Mouse (Mus musculus) embryonic facial prominence, embryonic 10.5 days (tissue): ENCODE results near the gene Col3a1. TPM values are rescaled to one million over a fixed set of nuclear protein-coding genes. Genes with fewer than 3 reads are reported as not detected.

Source experiments
- microRNA-seq: library from miRNA; unstranded; fragments of <30 nt; microRNA quantifications from one replicate; pipeline ENCODE4, GENCODE M21; 2017
- polyA plus RNA-seq: library from polyadenylated mRNA; unstranded; fragments of >200 nt; fragmentation: Nextera tagmentation; extraction: Ambion mirVana; gene quantifications from 2 replicates; pipeline ENCODE4 v1.2.1, GENCODE M21; 2016

Col3a1 gene
- polyA plus RNA-seq, 1 experiment from 2014 or later: 422 TPM

Small RNA genes lying within 50 kb of the gene (microRNA-seq; reads per million reads assigned to microRNA genes)
- 0.91 reads per million for gene Gm47302

Other genes starting within 250 kb of the Col3a1 start
- gene Col5a2, start 191.7 kb downstream of the Col3a1 start, polyA plus RNA-seq: 21.7 and 26.0 TPM in 2 replicates